Mouse (Mus musculus): ENCODE measurements around the gene Ovgp1.
"Not testable (repeated sequence)": the region's sequence is repeated elsewhere in the genome, so short reads cannot be mapped to it uniquely, and the experiment has no call there.

Gene Ovgp1

DNA sequence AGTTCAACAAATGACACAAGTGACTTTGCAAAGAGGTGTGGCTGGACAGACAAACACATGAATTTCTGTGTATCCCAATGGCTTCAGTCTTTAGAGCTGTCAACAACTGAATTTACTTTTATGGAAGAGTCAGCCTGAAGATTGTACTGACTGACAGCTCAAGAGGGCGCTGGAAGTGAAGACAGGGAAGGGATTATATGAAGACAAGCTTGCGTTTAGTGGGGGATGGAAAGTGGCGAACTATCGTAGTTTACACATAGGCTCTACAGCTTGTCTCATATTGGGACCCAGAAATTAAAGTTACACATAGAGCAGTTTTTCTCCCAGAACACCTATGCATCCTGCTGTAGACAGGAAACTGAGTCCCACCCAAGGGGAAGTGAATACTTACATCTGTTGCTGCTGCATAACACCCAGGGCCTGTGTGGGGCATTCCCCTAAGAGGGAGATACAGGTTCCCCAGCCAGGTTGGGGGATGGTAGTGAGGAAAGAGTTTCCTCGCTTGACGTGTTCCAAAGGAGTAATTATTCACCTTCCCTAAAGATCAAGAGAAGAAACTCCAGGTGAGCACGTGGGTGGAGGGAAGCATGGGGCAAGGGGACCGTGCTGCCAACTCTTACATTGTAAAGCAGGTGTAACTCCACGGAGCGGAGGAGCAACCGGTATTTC, 27.3 kb downstream of the Ovgp1 start:
- no peak for DNase-seq

DNA sequence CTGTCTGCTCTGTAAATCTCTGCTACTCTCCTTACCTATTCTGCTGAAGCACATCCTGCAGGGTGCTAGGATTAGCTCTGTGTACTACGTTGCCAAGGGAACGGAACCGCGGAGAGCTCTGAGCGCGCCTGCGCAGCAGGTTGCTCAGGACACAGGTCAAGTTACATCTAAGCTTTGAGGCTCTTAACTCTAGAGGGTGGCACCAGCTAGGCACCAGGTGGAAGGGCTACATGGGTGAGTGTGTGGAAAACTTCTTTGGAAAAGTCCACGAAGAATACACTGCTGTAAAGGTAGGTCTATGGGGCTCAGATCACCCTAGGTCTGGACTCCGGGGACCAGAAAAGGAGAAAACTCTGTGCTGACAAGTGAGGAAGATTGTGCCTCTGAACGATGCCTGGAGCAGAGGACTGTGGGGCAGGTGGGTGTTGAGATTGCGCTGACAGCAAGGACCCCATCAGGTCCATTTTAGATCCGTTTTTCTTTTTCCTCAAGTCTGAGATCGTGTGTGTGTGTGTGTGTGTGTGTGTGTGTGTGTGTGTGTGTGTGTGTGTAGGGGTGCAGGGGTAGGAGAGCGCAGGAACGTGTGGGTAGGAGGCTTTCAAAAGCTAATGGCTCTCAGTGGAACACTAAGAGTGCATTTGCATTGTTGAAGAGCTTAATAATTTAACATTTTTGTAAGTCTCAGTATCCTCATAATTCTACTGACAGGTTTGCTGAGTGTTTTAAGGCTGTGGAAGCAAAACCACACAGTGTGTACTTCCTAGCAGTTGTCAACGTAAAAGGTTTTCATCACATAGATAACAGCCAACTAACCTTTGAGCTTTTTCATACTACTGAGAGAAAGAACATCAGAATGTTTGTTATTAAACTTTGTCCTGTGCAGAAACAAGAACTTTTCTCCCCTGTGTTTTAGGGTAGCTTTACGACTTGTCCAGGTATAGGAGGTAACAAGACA, 28.2 kb downstream of the Ovgp1 start:
- no peak for DNase-seq

DNA sequence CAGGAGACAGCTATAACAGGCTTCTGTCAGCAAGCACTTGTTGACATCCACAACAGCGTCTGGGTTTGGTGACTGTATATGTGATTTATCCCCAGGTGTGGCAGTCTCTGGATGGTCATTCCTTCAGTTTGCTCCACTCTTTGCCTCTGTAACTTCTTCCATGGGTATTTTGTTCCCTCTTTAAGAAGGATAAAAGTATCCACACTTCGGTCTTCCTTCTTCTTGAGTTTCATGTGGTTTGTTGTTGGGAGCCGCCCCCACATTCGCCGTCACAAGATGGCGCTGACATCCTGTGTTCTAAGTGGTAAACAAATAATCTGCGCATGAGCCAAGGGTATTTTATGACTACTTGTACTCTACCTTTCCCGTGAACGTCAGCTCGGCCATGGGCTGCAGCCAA, 29.8 kb downstream of the Ovgp1 start:
- not testable (repeated sequence) for DNase-seq

DNA sequence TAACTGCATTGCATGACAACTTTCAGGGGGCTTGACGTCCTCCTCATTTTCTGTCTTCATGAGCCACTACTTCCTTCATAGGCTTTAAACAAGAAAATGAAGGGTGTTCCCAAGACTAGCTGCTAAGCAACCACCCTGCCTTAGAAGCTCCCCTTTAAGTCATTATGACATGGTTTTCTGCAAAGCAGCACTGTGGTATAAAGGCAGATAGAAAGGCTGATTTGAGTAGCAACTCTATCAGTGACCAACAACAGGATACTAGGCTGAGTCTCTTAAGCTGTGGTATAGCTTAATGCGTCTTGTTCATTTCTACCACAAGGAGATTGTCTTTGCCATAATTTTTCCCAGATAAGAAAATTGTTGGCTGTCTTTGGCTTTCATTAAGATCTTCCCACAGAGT, 41.0 kb downstream of the Ovgp1 start, which contains the start of gene Pifo:
Gene Pifo (minus strand): TSS at position 101 of the 400 bp plus-strand sequence.
- DNase-seq, result no peak

DNA sequence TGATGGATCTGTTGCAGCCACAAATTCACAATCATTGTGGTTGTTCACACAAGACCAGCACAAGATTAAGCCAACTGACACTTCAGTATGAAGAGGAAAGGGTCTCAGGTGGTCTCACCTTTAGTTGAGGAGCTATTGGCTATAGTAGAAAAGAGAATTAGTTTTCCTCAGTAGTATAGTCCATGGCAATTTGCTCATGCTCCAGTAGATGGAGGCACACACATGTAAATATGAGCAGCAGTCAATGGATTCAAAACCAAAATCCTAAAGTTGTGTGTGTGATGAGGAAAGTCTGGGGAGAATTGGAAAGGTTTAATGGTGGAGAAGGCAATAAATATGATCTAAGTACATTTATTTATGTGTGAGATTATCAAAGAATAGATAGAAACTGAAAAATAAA, 48.3 kb downstream of the Ovgp1 start:
- no peak for DNase-seq

DNA sequence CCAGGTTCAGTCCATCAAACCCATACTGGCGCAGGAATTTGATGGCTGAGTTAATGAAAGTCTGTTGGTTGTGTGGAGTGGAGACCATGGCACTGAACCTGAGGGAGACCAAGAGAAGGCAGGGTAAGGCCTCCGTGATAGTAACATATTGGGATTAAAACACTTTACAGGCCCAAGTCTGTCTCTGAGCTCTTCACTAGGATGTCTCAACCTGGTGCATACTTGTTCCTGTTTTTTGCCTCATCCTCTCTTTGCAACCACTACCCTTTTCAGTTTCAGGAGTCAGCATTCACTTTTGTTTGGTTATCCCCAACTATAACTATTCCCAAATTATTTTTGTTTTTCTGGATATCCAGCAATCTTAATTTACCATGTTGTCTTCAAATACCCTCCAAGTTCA, 50.6 kb downstream of the Ovgp1 start:
- DNase-seq, result no peak

DNA sequence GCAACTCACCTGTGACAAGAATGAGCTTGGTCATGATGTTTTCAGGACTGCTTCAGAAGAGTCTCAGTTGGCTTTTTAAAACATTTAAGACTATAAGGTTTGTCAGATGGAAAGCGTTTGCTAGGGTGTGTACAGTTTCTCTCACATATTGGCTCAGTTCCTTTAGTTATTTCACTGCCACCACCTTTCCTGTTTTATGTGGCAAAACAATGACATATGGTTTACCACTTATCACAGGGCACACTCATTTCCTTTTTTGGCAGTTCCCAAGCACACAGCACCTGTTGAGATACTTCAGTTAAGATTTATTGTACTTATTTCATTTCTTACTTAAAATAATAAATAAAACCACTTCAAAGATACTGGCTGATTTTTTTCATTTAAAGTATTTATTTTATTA, 59.3 kb downstream of the Ovgp1 start, which contains the start of gene Chil5:
Gene Chil5 (minus strand): TSS at position 34 of the 400 bp plus-strand sequence.
- DNase-seq, result no peak

All from right cerebral cortex, postnatal 4 days (tissue).